Mouse (Mus musculus): ENCODE data around the gene Actr3b. TPM values are rescaled to one million over a fixed set of nuclear protein-coding genes. Genes with fewer than 3 reads are reported as not detected.

Gene Actr3b
- polyA plus RNA-seq, 2 experiments = 0.22 to 0.71 TPM

DNA sequence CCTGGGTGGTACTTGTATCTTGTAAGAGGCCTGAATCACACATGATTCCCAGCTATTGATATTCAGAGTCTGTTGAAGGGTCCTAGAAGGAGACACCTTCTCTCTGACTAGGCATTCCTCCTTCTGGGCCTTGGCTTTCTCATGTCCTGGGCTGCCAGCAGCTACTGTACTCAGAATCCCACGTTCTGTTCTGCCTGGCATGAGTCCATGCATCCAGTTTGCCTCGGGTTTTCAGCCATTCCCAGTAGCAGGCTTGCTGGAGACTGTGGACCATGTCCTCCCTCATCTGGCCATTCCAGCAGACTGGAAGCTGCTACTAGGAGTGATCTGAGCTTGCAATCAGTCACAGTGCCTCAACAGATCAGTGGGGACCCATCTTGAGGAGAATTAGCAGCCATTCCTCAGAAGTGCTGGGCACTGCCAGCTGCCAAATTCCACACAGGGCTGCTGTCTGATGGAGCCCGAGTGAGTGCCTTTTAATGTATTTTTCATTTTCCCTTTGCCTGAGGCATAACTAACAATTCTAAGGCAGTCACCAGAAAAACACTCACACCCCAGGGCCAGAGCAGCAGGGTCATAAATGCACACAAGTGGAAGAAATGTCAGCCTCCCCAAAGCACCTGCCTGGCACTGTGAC lies 130.1 kb downstream of the Actr3b start:
- no peak overlapping the region for H3K4me2 ChIP-seq (ENCODE audit: low read depth)
- H3K36me3 ChIP-seq (replicated peaks; ENCODE audit: control insufficient read depth, insufficient read depth, low read depth) = no peaks in the 10 kb centered on the region
- ATAC-seq (ENCODE audit: insufficient read depth) = no peak
- no peak for DNase-seq (ENCODE audit: low read depth in 3 of 3, low spot score in 3 of 3)
- H3K9ac ChIP-seq (replicated peaks) = no peak overlapping the region
- H3K4me3 ChIP-seq (ENCODE audit: insufficient read depth in 1 of 2, low read depth in 2 of 2, low read length in 2 of 2) = no peak overlapping the region
- no peaks in the 10 kb centered on the region for H3K27me3 ChIP-seq (ENCODE audit: control insufficient read depth, insufficient read depth, low read length)
- 25% methylated on average over 3 of the region's 3 CpGs for WGBS (ENCODE audit: insufficient replicate concordance)
- H3K4me1 ChIP-seq (replicated peaks; ENCODE audit: control insufficient read depth in 2 of 2, insufficient read depth in 2 of 2, low read length in 1 of 2) = no peaks in the 10 kb centered on the region
- H3K27ac ChIP-seq = no peak overlapping the region
- TF ChIP-seq EP300 (IDR thresholded peaks at IDR 0.05; ENCODE audit: low read depth) = no peak
- no peak for TF ChIP-seq CTCF (IDR thresholded peaks at IDR 0.05; ENCODE audit: low read depth)
- H3K9me3 ChIP-seq (ENCODE audit: control insufficient read depth, low read length) = no peaks in the 10 kb centered on the region

DNA sequence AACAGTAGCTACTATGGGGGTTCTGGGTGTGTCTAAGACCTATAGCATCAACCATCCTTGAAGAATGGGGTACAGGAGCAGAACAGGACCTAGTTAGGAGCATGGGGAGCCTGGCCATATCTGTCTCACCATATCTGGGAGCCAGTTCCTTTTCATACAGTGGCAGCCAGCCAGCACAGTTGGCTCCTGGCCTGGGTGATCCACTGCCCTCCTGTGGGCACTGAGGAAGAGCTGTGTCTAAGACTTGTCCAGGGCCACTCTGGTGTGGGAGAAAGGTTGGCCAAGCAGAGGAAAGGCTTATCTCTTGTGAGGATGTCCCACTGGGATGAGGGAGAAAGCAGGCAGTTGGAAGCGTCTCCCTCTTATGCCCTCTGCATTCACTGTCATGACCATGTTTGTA lies 131.5 kb downstream of the Actr3b start:
- no peaks in the 10 kb centered on the region for H3K27me3 ChIP-seq (ENCODE audit: control insufficient read depth, insufficient read depth, low read length)
- 65% methylated on average over 1 of the region's 1 CpGs for WGBS (ENCODE audit: insufficient replicate concordance)
- H3K27ac ChIP-seq = no peak overlapping the region
- H3K9me3 ChIP-seq (ENCODE audit: control insufficient read depth, low read length) = no peaks in the 10 kb centered on the region
- no peak for ATAC-seq (ENCODE audit: insufficient read depth)
- no peaks in the 10 kb centered on the region for H3K36me3 ChIP-seq (replicated peaks; ENCODE audit: control insufficient read depth, insufficient read depth, low read depth)
- no peak overlapping the region for H3K9ac ChIP-seq (replicated peaks)
- H3K4me2 ChIP-seq (ENCODE audit: low read depth) = no peak overlapping the region
- DNase-seq (ENCODE audit: low read depth in 3 of 3, low spot score in 3 of 3) = no peak
- H3K4me1 ChIP-seq (replicated peaks; ENCODE audit: control insufficient read depth in 2 of 2, insufficient read depth in 2 of 2, low read length in 1 of 2) = no peaks in the 10 kb centered on the region
- no peak overlapping the region for H3K4me3 ChIP-seq (ENCODE audit: insufficient read depth in 1 of 2, low read depth in 2 of 2, low read length in 2 of 2)
- no peak for TF ChIP-seq EP300 (IDR thresholded peaks at IDR 0.05; ENCODE audit: low read depth)
- no peak for TF ChIP-seq CTCF (IDR thresholded peaks at IDR 0.05; ENCODE audit: low read depth)

Other genes with a start within 250 kb of the Actr3b start
- not detected in 2 replicates for gene Cct8l1, start 243.9 kb upstream of the Actr3b start, polyA plus RNA-seq (2012; rRNA removed)
- gene Cct8l1, start 243.9 kb upstream of the Actr3b start, polyA plus RNA-seq (2014; fragmentation: Nextera tagmentation; extraction: Ambion mirVana) = not detected in 2 replicates
- gene Xrcc2, start 54.2 kb upstream of the Actr3b start, polyA plus RNA-seq (2012; rRNA removed) = 4.0 and 4.5 TPM in 2 replicates
- 1.7 and 1.8 TPM in 2 replicates for gene Xrcc2, start 54.2 kb upstream of the Actr3b start, polyA plus RNA-seq (2014; fragmentation: Nextera tagmentation; extraction: Ambion mirVana)
- gene Gm21663, start 182.4 kb downstream of the Actr3b start, polyA plus RNA-seq (2012; rRNA removed) = not detected in 2 replicates
- not detected in 2 replicates for gene Gm21663, start 182.4 kb downstream of the Actr3b start, polyA plus RNA-seq (2014; fragmentation: Nextera tagmentation; extraction: Ambion mirVana)
- not detected in 2 replicates for gene Gm21671, start 194.4 kb downstream of the Actr3b start, polyA plus RNA-seq (2012; rRNA removed)
- gene Gm21671, start 194.4 kb downstream of the Actr3b start, polyA plus RNA-seq (2014; fragmentation: Nextera tagmentation; extraction: Ambion mirVana) = not detected in 2 replicates
- gene Gm21680, start 212.7 kb downstream of the Actr3b start, polyA plus RNA-seq (2012; rRNA removed) = not detected in 2 replicates
- gene Gm21680, start 212.7 kb downstream of the Actr3b start, polyA plus RNA-seq (2014; fragmentation: Nextera tagmentation; extraction: Ambion mirVana) = not detected in 2 replicates
- gene Gm21698, start 228.7 kb downstream of the Actr3b start, polyA plus RNA-seq (2012; rRNA removed) = not detected in 2 replicates
- not detected in 2 replicates for gene Gm21698, start 228.7 kb downstream of the Actr3b start, polyA plus RNA-seq (2014; fragmentation: Nextera tagmentation; extraction: Ambion mirVana)
- gene Gm1979, start 244.8 kb downstream of the Actr3b start, polyA plus RNA-seq (2012; rRNA removed) = not detected in 2 replicates
- gene Gm1979, start 244.8 kb downstream of the Actr3b start, polyA plus RNA-seq (2014; fragmentation: Nextera tagmentation; extraction: Ambion mirVana) = not detected in 2 replicates